Mouse (Mus musculus) embryonic facial prominence, embryonic 13.5 days (tissue): ENCODE data around the gene Chl1. TPM values are rescaled to one million over a fixed set of nuclear protein-coding genes. Genes with fewer than 3 reads are reported as not detected.

ENCODE experiments used
- ATAC-seq: fragments of 200-750 bp; cut with Nextera tagmentation; 2 replicates; pipeline ENCODE4 v1.8.0; 2017; ENCODE audit warnings: low read depth; ENCODE audit not compliant: insufficient number of reproducible peaks, insufficient read depth, low FRiP score, low TSS enrichment
- H3K27ac ChIP-seq: fragments of 300-500 bp; sonication (generic); 2 replicates; pipeline ENCODE4 v1.5.1; 2015; ENCODE audit warnings: moderate library complexity, mild to moderate bottlenecking, inconsistent platforms
- H3K27me3 ChIP-seq: fragments of 300-500 bp; sonication (generic); 2 replicates; pipeline ENCODE4 v1.6.1; 2015; ENCODE audit warnings: mild to moderate bottlenecking, inconsistent platforms
- H3K36me3 ChIP-seq: fragments of 300-500 bp; sonication (generic); 2 replicates; pipeline ENCODE4 v1.6.1; 2015; ENCODE audit warnings: mild to moderate bottlenecking, inconsistent platforms
- H3K4me1 ChIP-seq: fragments of 300-500 bp; sonication (generic); 2 replicates; pipeline ENCODE4 v1.6.1; 2015; ENCODE audit warnings: inconsistent platforms
- H3K4me2 ChIP-seq: fragments of 300-500 bp; sonication (generic); 2 replicates; pipeline ENCODE4 v1.6.1; 2015; ENCODE audit warnings: moderate library complexity, mild to moderate bottlenecking, inconsistent platforms
- H3K4me3 ChIP-seq: fragments of 300-500 bp; sonication (generic); 2 replicates; pipeline ENCODE4 v1.5.1; 2015; ENCODE audit warnings: mild to moderate bottlenecking, inconsistent platforms
- H3K9ac ChIP-seq: fragments of 300-500 bp; sonication (generic); 2 replicates; pipeline ENCODE4 v1.6.1; 2015; ENCODE audit warnings: mild to moderate bottlenecking, inconsistent platforms
- H3K9me3 ChIP-seq: fragments of 300-500 bp; sonication (generic); 2 replicates; pipeline ENCODE4 v1.6.1; 2016; ENCODE audit warnings: inconsistent platforms
- WGBS: fragments of 180-500 bp; shearing (Covaris S2); methylation state at CpG from one replicate; pipeline ENCODE4 v1.1.7; 2015; ENCODE audit warnings: mixed read lengths; 5-methylcytosine and 5-hydroxymethylcytosine counted together
- polyA plus RNA-seq: library from polyadenylated mRNA; unstranded; fragments of >200 nt; fragmentation: Nextera tagmentation; extraction: Ambion mirVana; gene quantifications from 2 replicates; pipeline ENCODE4 v1.2.1, GENCODE M21; 2015

Gene Chl1
- polyA plus RNA-seq: 3.7 and 4.2 TPM in 2 replicates

- Histone ChIP-seq H3K9me3 (no peaks in the 10 kb centered on the region), H3K4me2 (peak within 1 kb of the TSS; percentile 66), H3K4me1 (peaks cover 19% of the 10 kb centered on the region), H3K27me3 (peaks cover 47% of the 10 kb centered on the region), H3K36me3 (no peaks in the 10 kb centered on the region), H3K9ac (peak within 1 kb of the TSS; percentile 49; the same call in 1 of the 2 replicates), H3K27ac (no peak within 1 kb of the TSS), H3K4me3 (peak within 1 kb of the TSS; percentile 35)
- 2% methylated on average over 25 of the region's 25 CpGs for WGBS
- peak; percentile 71 for ATAC-seq
These were observed at the start of gene Chl1 for GRCm38 (mm10) chr6:103510392-103511289. Gene Chl1, plus strand, starts transcription at chr6:103510586.

DNA sequence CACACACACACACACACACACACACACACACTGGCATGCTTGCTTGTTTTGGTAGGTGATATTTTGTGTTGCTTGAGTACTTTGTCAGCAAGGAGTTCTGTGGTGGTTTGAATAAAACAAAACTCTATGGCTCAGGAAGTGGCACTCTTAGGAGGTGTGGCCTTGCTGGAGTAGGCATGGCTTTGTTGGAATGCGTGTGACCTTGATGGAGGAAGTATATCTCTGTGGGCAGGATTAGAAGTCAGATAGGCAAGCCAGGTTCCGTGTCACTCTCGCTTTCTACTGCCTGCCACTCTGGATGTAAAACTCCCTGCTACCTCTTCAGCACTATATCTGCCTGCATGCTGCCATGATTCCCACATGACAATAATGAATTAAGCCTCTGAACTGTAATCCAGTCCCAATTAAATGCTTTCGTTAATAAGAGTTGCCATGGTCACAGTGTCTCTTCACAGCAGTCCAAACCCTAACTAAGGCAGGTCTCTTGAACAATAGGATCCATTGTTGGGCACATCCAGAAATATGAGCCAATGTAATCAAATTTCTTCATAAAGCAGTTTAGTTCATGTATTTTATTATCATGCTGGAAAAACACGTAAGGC is 44.8 kb upstream of the Chl1 start:
- Histone ChIP-seq H3K4me2 (no peak overlapping the region), H3K9ac (no peak overlapping the region), H3K9me3 (no peaks in the 10 kb centered on the region), H3K27me3 (no peaks in the 10 kb centered on the region), H3K4me3 (no peak overlapping the region), H3K4me1 (no peaks in the 10 kb centered on the region), H3K36me3 (no peaks in the 10 kb centered on the region), H3K27ac (no peak overlapping the region)
- ATAC-seq: no peak
- WGBS: 75% methylated on average over 5 of the region's 5 CpGs

- 75% methylated on average over 5 of the region's 5 CpGs for WGBS
- Histone ChIP-seq H3K36me3 (no peaks in the 10 kb centered on the region), H3K27me3 (no peaks in the 10 kb centered on the region), H3K4me3 (no peak overlapping the region), H3K27ac (no peak overlapping the region), H3K9ac (no peak overlapping the region), H3K9me3 (no peaks in the 10 kb centered on the region), H3K4me2 (no peak overlapping the region), H3K4me1 (no peaks in the 10 kb centered on the region)
- no peak for ATAC-seq
These were observed 37.1 kb upstream of the Chl1 start for GRCm38 (mm10) chr6:103473316-103473715.

- Histone ChIP-seq H3K4me3 (no peak overlapping the region), H3K9me3 (no peaks in the 10 kb centered on the region), H3K27me3 (no peaks in the 10 kb centered on the region), H3K4me1 (no peaks in the 10 kb centered on the region), H3K4me2 (no peak overlapping the region), H3K36me3 (no peaks in the 10 kb centered on the region), H3K27ac (no peak overlapping the region), H3K9ac (no peak overlapping the region)
- no peak for ATAC-seq
- WGBS: 38% methylated on average over 1 of the region's 1 CpGs
These were observed 23.2 kb upstream of the Chl1 start for GRCm38 (mm10) chr6:103487199-103487598.

DNA sequence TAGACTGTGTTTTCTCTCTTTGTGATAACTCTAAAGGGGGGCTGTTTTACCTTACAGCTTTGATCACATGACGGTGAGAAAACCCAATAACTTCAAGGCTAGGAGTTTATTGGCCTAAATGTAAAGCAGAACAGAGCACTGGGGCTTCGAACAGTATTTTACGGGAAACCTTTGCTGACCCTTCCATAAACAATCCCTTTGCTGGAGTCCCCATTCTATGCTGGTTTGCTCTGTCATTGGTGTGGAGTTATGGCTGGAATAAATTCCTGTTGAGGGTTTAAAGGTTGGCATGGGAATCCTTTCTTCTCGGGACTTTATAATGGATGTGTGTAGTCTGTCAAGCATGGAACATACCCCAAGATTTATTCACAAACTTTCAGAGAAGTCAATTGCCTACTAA is 12.0 kb upstream of the Chl1 start:
- Histone ChIP-seq H3K27me3 (no peaks in the 10 kb centered on the region), H3K4me2 (no peak overlapping the region), H3K4me3 (no peak overlapping the region), H3K4me1 (no peaks in the 10 kb centered on the region), H3K9ac (no peak overlapping the region), H3K9me3 (no peaks in the 10 kb centered on the region), H3K27ac (no peak overlapping the region), H3K36me3 (no peaks in the 10 kb centered on the region)
- WGBS: 79% methylated on average over 4 of the region's 4 CpGs
- no peak for ATAC-seq

DNA sequence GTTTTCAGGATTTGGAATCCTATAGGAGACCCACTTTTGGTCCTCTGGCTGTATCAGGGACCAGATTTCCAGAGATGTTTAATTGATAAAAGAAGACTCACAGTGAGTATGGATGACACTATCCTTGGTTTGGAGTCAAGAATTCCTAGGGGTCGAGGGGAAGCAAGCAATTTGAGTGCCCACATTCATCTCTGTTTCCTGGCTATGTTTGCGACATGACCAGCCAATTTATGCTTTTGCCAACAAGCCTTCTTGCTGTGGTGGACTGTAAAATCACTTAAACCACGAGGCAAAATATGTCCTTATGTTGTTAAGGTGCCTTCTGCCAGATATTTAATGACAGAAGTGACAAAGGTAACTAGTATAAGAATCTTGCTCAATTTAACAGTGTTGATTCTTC is 6.3 kb upstream of the Chl1 start:
- no peak overlapping the region for H3K4me2 ChIP-seq
- ATAC-seq: no peak
- H3K27ac ChIP-seq: no peak overlapping the region
- no peak overlapping the region for H3K4me3 ChIP-seq
- no peaks in the 10 kb centered on the region for H3K9me3 ChIP-seq
- H3K4me1 ChIP-seq: no peaks in the 10 kb centered on the region
- H3K36me3 ChIP-seq: no peaks in the 10 kb centered on the region
- H3K9ac ChIP-seq: no peak overlapping the region
- H3K27me3 ChIP-seq: no peaks in the 10 kb centered on the region
- 53% methylated on average over 3 of the region's 3 CpGs for WGBS

DNA sequence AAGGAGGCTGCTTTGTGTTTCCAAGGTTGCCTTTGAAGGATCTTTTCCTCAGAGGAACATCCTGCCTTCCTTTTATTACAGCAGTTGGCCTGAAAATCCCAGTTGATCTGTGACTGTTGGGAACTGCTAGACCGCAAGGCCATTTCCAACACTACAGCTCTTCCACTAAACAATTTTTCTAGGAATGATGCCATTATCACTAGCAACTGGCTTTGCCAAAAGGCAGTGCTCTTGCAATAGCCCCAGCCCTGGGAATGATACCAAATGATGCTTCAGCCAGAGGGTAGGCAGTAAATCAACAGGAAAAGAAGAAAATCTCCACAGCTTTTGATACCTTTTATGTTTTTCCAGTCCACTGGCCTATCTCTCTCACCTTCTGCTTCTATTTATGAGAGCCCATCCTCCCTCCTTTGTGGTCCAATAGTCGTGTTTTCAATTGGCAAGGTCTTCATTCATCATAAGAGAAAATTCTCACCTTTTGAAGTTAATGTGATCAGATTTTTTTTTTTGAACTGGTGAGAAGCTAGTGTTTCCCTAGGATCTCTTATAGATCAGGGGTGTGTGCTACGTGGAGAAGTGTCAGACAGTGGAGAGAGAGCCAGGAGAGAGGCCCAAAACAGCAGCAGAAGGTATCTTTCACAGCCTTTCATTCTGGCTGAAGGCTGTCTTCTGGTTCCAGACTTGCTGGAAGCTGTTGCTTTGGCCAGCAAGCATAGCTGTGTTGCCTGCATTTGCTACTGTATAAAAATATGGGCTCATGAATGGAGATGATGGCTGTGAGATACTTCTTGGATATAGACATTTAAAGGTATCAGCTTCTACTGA is 2.4 kb upstream of the Chl1 start:
- Histone ChIP-seq H3K27me3 (peaks cover 37% of the 10 kb centered on the region), H3K9ac (no peak overlapping the region)
- 67% methylated on average over 3 of the region's 3 CpGs for WGBS

GRCm38 (mm10) chr6:103509596-103509995 is 790 bp upstream of the Chl1 start:
- Histone ChIP-seq H3K9ac (no peak overlapping the region), H3K36me3 (no peaks in the 10 kb centered on the region), H3K27me3 (peaks cover 47% of the 10 kb centered on the region), H3K4me3 (no peak overlapping the region), H3K27ac (no peak overlapping the region), H3K4me2 (no peak overlapping the region), H3K4me1 (peaks cover 19% of the 10 kb centered on the region), H3K9me3 (no peaks in the 10 kb centered on the region)
- WGBS: 54% methylated on average over 4 of the region's 4 CpGs
- no peak for ATAC-seq

More for the DNA sequence above, 2.4 kb upstream of the Chl1 start:
- Histone ChIP-seq H3K9me3 (no peaks in the 10 kb centered on the region), H3K4me2 (no peak overlapping the region), H3K4me3 (no peak overlapping the region), H3K36me3 (no peaks in the 10 kb centered on the region), H3K27ac (no peak overlapping the region), H3K4me1 (peaks cover 19% of the 10 kb centered on the region)
- ATAC-seq: no peak

DNA sequence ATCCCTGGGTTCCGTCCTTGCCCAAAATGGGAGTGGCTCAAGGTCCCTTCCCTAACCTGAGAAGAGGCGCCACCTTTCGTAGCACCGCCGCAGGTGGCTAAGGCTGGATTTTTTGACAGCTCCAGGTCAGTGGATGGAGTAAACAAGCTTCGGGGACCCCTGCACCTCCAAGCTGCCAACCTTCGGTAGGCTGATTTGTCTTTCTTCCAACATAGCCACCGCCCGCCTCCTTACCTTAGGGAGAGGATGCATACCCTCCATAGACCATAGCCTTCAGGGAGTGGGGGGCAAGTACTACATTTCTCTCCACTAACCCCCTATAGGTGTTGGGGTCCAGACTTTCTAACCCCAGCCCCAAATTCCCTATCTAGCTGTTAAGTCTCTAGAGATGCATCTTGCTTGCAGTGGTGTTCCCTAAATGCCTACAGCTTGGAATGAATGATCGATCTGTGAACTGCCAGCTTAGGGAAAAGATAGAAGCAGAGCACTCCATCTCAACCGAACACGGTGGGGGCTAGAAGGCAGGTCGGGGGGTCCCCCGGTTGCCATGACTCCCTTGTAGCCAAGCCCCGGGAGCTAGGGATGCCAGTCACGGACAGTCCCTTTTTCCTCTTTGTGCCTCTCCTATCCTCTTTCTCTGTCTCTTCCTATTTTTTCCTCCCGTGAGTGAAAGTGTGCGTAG is 1.0 kb downstream of the Chl1 start:
- WGBS: 3% methylated on average over 18 of the region's 18 CpGs
- Histone ChIP-seq H3K27me3 (peaks cover 47% of the 10 kb centered on the region), H3K36me3 (no peaks in the 10 kb centered on the region), H3K4me3 (peak overlapping the region; percentile 35), H3K27ac (no peak overlapping the region), H3K4me2 (peak overlapping the region; percentile 66), H3K4me1 (peaks cover 19% of the 10 kb centered on the region), H3K9ac (0 out of 2 replicates have a peak overlapping the region, but pooled peaks have one; percentile 1), H3K9me3 (no peaks in the 10 kb centered on the region)
- ATAC-seq: no peak

DNA sequence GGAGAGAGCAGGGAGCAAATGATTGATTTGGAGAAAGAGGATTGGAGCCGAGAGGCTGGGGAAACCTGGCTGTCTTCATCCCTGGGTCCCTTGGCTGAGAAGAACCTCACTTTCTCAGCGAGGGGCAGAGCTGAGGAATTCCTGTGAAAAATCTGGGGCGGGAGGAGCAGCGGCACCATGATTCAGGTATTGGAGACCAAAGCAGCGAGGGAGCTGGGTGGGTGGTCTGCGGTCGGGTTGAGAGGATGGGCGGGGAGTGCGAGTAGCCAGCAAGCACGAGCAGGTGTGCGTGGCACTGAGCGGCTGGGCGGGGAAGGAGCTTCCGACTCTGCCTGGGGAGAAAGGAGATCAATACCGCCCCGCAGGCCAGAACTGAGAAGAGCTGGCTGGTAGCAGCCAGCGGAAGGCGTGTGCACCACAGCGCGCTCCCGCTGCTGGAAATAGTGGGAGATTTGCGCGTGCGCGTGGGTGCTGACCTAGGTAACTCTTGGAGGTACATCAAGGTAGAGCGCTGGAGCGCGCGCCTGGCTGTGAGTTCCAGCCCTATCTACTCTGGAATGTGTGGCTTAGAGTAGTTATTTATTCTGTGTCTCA is 1.7 kb downstream of the Chl1 start:
- Histone ChIP-seq H3K9ac (0 out of 2 replicates have a peak overlapping the region, but pooled peaks have one; percentile 1), H3K4me3 (peak overlapping the region; percentile 35), H3K36me3 (no peaks in the 10 kb centered on the region), H3K4me1 (peaks cover 19% of the 10 kb centered on the region), H3K27ac (no peak overlapping the region), H3K9me3 (no peaks in the 10 kb centered on the region), H3K27me3 (peaks cover 47% of the 10 kb centered on the region), H3K4me2 (peak overlapping the region; percentile 66)
- WGBS: under 1% methylated on average over 29 of the region's 29 CpGs
- ATAC-seq: peak; percentile 17; the same call in 1 of the 2 replicates
